Mouse (Mus musculus): ENCODE measurements at regions not wholly inside any gene's neighbourhood (a gene's known extent, or its start where the extent isn't known, plus 50 kb on each side); places are given as distances from the start of the nearest gene placed in this dataset.

- TF ChIP-seq GATA1 (IDR thresholded peaks at IDR 0.05; ENCODE audit: borderline replicate concordance, low read length) (no peak), FLI1 (IDR thresholded peaks at IDR 0.05; ENCODE audit: low read length) (no peak)
Observed at GRCm38 (mm10) chr13:84565644-84566532, 343.8 kb downstream of the Tmem161b start.

All from megakaryocyte, embryonic 14.5 days (primary cell).